Mouse (Mus musculus) layer of hippocampus, adult 8-10 months (tissue): ENCODE data around the gene Camkmt. TPM values are rescaled to one million over a fixed set of nuclear protein-coding genes. Genes with fewer than 3 reads are reported as not detected.

Experiments
- DNase-seq, 2 experiments: peaks; one replicate each; pipeline ENCODE4 v3.0.0; 2022; ENCODE audit warnings: low spot score in 2 of 2
- total RNA-seq, 4 experiments: library from RNA; stranded (reverse); gene quantifications; 2 replicates each; pipeline ENCODE4 v1.2.4; 2022

Camkmt gene
- total RNA-seq, 4 experiments from 2014 or later, result 11.8 to 15.6 (median 12.7) TPM

GRCm38 (mm10) chr17:85488601-85489487 is 398.5 kb downstream of the Camkmt start:
- DNase-seq, result no peak

DNA sequence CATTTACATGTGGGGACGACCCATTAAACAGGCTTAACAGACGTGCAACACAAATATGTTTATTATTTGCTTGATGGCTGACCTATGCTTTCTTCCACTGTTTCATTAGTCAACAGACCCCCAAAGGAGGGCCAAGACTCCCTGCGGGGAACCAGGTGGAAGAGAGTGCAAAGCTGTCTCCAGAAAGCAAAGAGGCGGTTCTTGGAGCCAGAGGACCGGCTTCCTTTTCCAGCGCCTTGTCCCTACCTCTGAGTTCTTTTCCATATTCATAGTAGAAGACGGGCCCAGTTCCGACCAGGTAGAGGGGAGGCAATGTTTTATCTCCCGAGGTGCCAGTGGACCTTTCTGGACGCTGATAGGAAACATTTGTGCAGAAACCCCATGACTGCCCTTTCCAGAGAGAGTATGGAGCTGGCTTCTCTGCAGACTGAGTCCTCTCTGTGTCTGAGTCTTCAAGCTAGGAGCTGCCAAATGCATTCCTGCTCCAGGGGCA is 399.2 kb downstream of the Camkmt start:
- no peak for DNase-seq

DNA sequence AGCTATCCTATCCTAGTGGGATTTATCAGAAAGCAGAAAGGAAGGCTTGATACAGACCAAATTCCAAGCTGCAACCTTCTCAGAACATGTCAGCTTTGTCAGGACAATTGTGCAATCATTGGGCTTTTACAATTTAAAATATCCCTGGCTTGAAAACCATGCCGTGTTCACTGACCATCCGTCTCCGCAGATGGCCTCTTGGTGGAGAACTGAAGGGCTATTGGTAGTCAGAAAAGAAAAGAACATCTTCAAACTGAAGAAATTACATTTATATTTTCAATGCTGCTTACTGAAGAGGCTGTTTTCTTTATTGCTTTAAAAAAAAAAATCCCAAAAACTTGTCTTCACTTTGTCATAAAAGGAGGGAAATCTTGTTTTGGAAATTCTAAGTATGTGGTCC is 401.1 kb downstream of the Camkmt start:
- DNase-seq, result no peak

DNA sequence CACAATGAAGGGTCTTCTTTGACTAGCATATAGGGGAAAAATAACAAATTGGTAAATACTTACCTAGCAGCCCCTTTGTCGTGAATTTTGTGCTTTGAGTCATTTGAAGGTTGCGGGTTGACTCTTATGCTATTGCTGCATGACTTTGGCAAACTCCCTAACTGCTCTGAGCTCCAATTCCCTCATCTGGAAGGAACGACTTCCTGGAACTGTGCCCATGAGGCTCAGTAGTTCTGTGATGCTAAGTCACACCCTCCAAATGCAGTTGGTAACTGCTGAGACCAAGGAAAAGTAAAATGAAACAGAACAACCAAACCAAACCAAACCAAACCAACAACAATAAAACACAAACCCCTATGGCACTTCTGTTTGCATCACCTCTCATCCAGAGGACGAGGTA is 403.2 kb downstream of the Camkmt start:
- DNase-seq, result no peak

GRCm38 (mm10) chr17:85495012-85495754 is 404.8 kb downstream of the Camkmt start:
- DNase-seq, result no peak

DNA sequence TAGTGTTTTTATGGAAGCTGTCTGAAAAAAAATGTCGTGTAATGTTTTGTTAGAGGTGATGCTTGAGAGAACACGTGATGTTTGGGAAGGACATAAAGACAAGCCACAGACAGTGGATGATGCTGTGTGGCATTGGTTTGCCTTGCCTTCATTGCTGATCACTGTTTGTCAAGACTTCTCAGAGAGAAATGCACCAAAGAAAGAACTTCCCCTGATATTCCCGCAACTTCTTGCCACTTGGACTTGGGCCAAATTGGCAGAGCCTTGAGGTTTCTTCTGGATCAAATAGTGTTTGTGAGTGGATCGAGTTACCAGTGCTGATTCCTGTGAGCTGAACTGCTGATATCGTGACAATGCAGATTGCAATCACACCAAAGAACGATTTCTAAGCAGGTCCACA is 405.5 kb downstream of the Camkmt start:
- DNase-seq, result no peak

GRCm38 (mm10) chr17:85504888-85505287 is 414.5 kb downstream of the Camkmt start:
- DNase-seq, result no peak

GRCm38 (mm10) chr17:85506206-85507088 is 416.1 kb downstream of the Camkmt start:
- DNase-seq, result no peak

DNA sequence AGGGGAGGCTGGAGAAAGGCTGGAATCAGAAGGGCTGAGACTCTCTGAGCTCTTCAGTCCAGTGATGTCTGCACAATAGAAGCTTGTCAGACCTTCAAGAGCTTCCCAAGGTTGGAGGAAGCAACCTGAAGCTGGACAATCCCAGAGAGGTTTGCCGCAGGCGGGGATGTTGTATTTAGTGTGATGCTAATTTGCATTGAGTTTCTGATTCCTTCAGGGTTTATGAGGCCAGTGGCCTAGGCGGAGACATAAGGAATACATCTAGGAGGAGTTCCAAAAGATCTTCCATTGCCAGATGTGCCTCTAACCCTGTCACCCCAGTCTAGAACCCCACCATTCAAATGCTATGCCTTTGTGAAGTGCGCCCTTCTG is 416.7 kb downstream of the Camkmt start:
- DNase-seq, result no peak

Other genes with a start within 250 kb of the Camkmt start
- 100 to 1,000 TPM; 114 to 117 (median 116) TPM for gene Ppm1b, start 133.8 kb upstream of the Camkmt start, total RNA-seq
- gene Slc3a1, start 62.2 kb upstream of the Camkmt start, total RNA-seq, result under 1 TPM; 0.22 to 0.47 (median 0.25) TPM
- gene Prepl, start 311 bp upstream of the Camkmt start, total RNA-seq, result 100 to 1,000 TPM; 366 to 422 (median 399) TPM